Comparison of ENCODE assay signal across 18 mouse cellular contexts in genomic region chr13:97646021-97646385, GRCm38 (mm10).
A peak's percentile ranks its signal among the peaks of the same experiment; 100 is the strongest.
DNase-seq lines count a peak whose midpoint lies in the region; ATAC-seq lines count a peak whose summit lies in the region.
"Had no signal": no experiment of that assay in that cellular context is flagged by ENCODE, and none has a peak within 500 bp of the region (broad histone marks: within the 10 kb centered on the region; RNA-seq: fewer than 3 reads in every experiment).

No protein-coding gene starts in this region.

- H3K4me1 ChIP-seq in heart, embryonic 13.5 days: peaks cover 26% of the 10 kb centered on the region
- H3K4me1 ChIP-seq in stomach, embryonic 16.5 days (ENCODE audit: control insufficient read depth, insufficient read depth, low read length): peaks cover 10% of the 10 kb centered on the region
- H3K4me1 ChIP-seq: embryonic facial prominence, embryonic 12.5 days; hindbrain, embryonic 12.5 days; liver, embryonic 12.5 days had no signal

- H3K4me3 ChIP-seq in heart, embryonic 13.5 days: no peak overlapping the region
- no peak overlapping the region for H3K4me3 ChIP-seq in stomach, embryonic 16.5 days (replicated peaks; ENCODE audit: low read length)
- H3K4me3 ChIP-seq: embryonic facial prominence, embryonic 12.5 days; hindbrain, embryonic 12.5 days; limb, embryonic 10.5 days; liver, embryonic 12.5 days; midbrain, embryonic 15.5 days had no signal

- no peak for ATAC-seq in heart, embryonic 13.5 days (ENCODE audit: extremely low read depth, insufficient number of reproducible peaks, low FRiP score, low TSS enrichment)
- ATAC-seq in erythroid progenitor cell, adult 5-6 weeks (replicated peaks; ENCODE audit: low FRiP score, poor library complexity, severe bottlenecking): peak; percentile 52; the same call in 1 of the 2 replicates
- no peak for ATAC-seq in stomach, embryonic 16.5 days (ENCODE audit: insufficient read depth, low FRiP score)
- ATAC-seq: intestine, postnatal 0 days; liver, embryonic 12.5 days; midbrain, embryonic 15.5 days had no signal

- 0 out of 2 replicates have a peak overlapping the region, but pooled peaks have one; percentile 19 for H3K9ac ChIP-seq in heart, embryonic 13.5 days
- no peak overlapping the region for H3K9ac ChIP-seq in stomach, embryonic 16.5 days (ENCODE audit: low read length)
- H3K9ac ChIP-seq: embryonic facial prominence, embryonic 12.5 days; hindbrain, embryonic 12.5 days; liver, embryonic 12.5 days; midbrain, embryonic 15.5 days had no signal

- peak overlapping the region; percentile 67 for H3K27ac ChIP-seq in heart, embryonic 13.5 days (replicated peaks)
- H3K27ac ChIP-seq in stomach, embryonic 16.5 days (ENCODE audit: low read length): peak overlapping the region; percentile 7; the same call in 1 of the 2 replicates
- H3K27ac ChIP-seq: embryonic facial prominence, embryonic 12.5 days; hindbrain, embryonic 12.5 days; limb, embryonic 10.5 days; liver, embryonic 12.5 days; midbrain, embryonic 15.5 days had no signal

- peak overlapping the region; percentile 37 for H3K4me2 ChIP-seq in heart, embryonic 13.5 days
- no peak overlapping the region for H3K4me2 ChIP-seq in stomach, embryonic 16.5 days (ENCODE audit: low read depth, low read length)
- H3K4me2 ChIP-seq: embryonic facial prominence, embryonic 12.5 days; hindbrain, embryonic 12.5 days; liver, embryonic 12.5 days; midbrain, embryonic 15.5 days had no signal

- no peak for DNase-seq in heart, adult 8-10 months (ENCODE audit: low spot score)
- DNase-seq in lung, postnatal 36 days: peak; percentile 14
- DNase-seq in lung, adult 18-20 months: no peak
- DNase-seq in T-cell, adult 2 months (ENCODE audit: low spot score): no peak
- DNase-seq: cerebellum, adult 18-20 months; gastrocnemius, postnatal 25 days; layer of hippocampus, postnatal 36 days; right cerebral cortex, postnatal 25 days had no signal

- no peaks in the 10 kb centered on the region for H3K36me3 ChIP-seq in heart, embryonic 13.5 days
- H3K36me3 ChIP-seq in stomach, embryonic 16.5 days (ENCODE audit: control insufficient read depth, insufficient read depth, low read length): no peaks in the 10 kb centered on the region
- H3K36me3 ChIP-seq: embryonic facial prominence, embryonic 12.5 days; G1E; hindbrain, embryonic 12.5 days; limb, embryonic 10.5 days; liver, embryonic 12.5 days; midbrain, embryonic 15.5 days had no signal

- 25% methylated on average over 7 of the region's 7 CpGs for WGBS in heart, embryonic 13.5 days
- WGBS in stomach, embryonic 16.5 days: 54% methylated on average over 7 of the region's 7 CpGs

- 0 out of 2 replicates have a peak, but pooled peaks cover 3% of the 10 kb centered on the region for H3K9me3 ChIP-seq in heart, embryonic 13.5 days
- H3K9me3 ChIP-seq in stomach, embryonic 16.5 days (replicated peaks; ENCODE audit: control insufficient read depth, low read length): peaks cover 4% of the 10 kb centered on the region; the same call in 1 of the 2 replicates
- H3K9me3 ChIP-seq: embryonic facial prominence, embryonic 12.5 days; hindbrain, embryonic 12.5 days; limb, embryonic 10.5 days; liver, embryonic 12.5 days; midbrain, embryonic 15.5 days had no signal

- H3K27me3 ChIP-seq in heart, embryonic 13.5 days (replicated peaks): no peaks in the 10 kb centered on the region
- no peaks in the 10 kb centered on the region for H3K27me3 ChIP-seq in stomach, embryonic 16.5 days (ENCODE audit: control insufficient read depth, insufficient read depth, low read length)
- H3K27me3 ChIP-seq: embryonic facial prominence, embryonic 12.5 days; hindbrain, embryonic 12.5 days; liver, embryonic 12.5 days; midbrain, embryonic 15.5 days had no signal
